Mouse (Mus musculus) kidney, postnatal 36 days (tissue): ENCODE measurements at regions not wholly inside any gene's neighbourhood (a gene's known extent, or its start where the extent isn't known, plus 50 kb on each side); places are given as distances from the start of the nearest gene placed in this dataset.

Experiments used
- DNase-seq, 2 experiments: peaks; one replicate each; pipeline ENCODE4 v3.0.0; 2021 to 2022; ENCODE audit warnings: mixed read lengths in 2 of 2

GRCm38 (mm10) chr1:77300806-77301205 lies 214.1 kb downstream of the Epha4 start:
- no peak for DNase-seq

- DNase-seq, result no peak
Measured at GRCm38 (mm10) chr1:77304770-77305169, 210.1 kb downstream of the Epha4 start.

- DNase-seq, result no peak
Measured at GRCm38 (mm10) chr1:77307745-77308144, 207.1 kb downstream of the Epha4 start.

GRCm38 (mm10) chr1:77313119-77313518 lies 201.8 kb downstream of the Epha4 start:
- no peak for DNase-seq

GRCm38 (mm10) chr1:77315347-77315746 lies 199.5 kb downstream of the Epha4 start:
- DNase-seq, result no peak

- no peak for DNase-seq
Measured at GRCm38 (mm10) chr1:77316198-77316597, 198.7 kb downstream of the Epha4 start.
